Mouse (Mus musculus): ENCODE measurements at regions not wholly inside any gene's neighbourhood (a gene's known extent, or its start where the extent isn't known, plus 50 kb on each side); places are given as distances from the start of the nearest gene placed in this dataset.

DNA sequence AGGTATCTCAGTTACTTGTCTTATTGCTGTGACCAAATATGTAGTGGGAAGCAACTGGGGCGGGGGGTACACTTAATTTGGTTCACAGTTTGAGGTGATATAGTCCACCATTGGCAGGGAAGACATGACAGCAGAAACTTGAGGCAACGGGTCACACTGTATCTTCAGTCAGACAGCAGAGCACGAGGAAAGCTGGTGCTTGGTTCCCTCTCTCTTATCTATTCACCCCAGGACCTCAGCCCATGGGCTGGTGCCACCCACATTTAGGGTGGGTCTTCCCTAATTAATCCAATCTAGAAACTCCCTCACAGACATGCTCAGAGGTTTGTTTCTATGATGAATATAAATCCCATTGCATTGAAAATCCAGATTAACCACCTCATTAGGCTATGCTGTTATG is 56.5 kb downstream of the Otud1 start:
- no peaks in the 10 kb centered on the region for H3K27me3 ChIP-seq (ENCODE audit: control insufficient read depth, insufficient read depth, insufficient read length)
- no peak for TF ChIP-seq CEBPB (IDR thresholded peaks at IDR 0.05; ENCODE audit: low read depth)
- no peak overlapping the region for H3K4me3 ChIP-seq (ENCODE audit: insufficient read depth, poor library complexity, severe bottlenecking)
- H3K79me2 ChIP-seq (ENCODE audit: control insufficient read depth, insufficient read depth), result no peaks in the 10 kb centered on the region
- H3K36me3 ChIP-seq (ENCODE audit: control insufficient read depth, insufficient read depth), result no peaks in the 10 kb centered on the region
- no peak overlapping the region for H3ac ChIP-seq (ENCODE audit: control insufficient read depth, insufficient read length, low read depth)
- no peaks in the 10 kb centered on the region for H3K79me3 ChIP-seq (ENCODE audit: low read depth)

DNA sequence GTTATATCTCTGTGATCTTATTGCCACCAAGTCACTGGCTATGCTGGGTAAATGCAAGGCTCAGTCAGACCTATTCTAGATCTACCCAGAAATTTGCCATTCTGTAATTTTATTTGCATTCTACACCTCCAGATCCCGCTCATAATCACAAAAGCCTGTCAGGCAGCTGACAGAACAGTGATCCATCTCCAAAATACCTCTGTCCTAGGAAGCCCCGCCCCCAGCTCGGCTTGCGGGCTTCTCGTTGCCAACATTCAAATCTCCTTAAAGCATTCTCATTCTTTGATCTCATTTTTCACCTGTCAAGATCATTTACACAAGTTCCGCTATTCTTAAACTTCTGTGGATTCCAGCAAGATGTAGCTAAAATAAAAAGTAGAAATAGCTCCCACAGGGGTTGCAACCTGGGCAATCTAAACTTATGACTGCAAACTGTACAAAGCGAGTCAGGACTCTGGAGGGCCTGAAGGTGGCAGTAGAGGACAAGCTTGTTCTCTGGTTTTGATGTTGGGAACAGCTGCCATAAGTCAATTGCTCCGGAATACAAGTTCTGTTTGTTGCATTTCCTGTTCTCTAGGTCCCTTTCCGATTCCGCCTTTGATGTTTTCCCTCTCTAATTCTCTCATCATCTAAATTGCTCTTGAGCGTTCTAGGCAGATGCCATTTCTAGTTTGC is 58.1 kb downstream of the Otud1 start:
- H3K36me3 ChIP-seq (ENCODE audit: control insufficient read depth, insufficient read depth), result no peaks in the 10 kb centered on the region
- no peaks in the 10 kb centered on the region for H3K79me3 ChIP-seq (ENCODE audit: low read depth)
- TF ChIP-seq FOSL1 (IDR thresholded peaks at IDR 0.05; ENCODE audit: insufficient read depth, low read length, poor library complexity, severe bottlenecking), result no peak
- TF ChIP-seq MYOD1 (IDR thresholded peaks at IDR 0.05; ENCODE audit: control insufficient read depth, insufficient read length, low read depth), result peak; percentile 54
- TF ChIP-seq CTCF (IDR thresholded peaks at IDR 0.05; ENCODE audit: control insufficient read depth, insufficient read depth, insufficient read length), result peak; percentile 55
- H3K4me3 ChIP-seq (ENCODE audit: insufficient read depth, poor library complexity, severe bottlenecking), result no peak overlapping the region
- H3K27me3 ChIP-seq (ENCODE audit: control insufficient read depth, insufficient read depth, insufficient read length), result no peaks in the 10 kb centered on the region
- no peak overlapping the region for H3ac ChIP-seq (ENCODE audit: control insufficient read depth, insufficient read length, low read depth)
- H3K79me2 ChIP-seq (ENCODE audit: control insufficient read depth, insufficient read depth), result no peaks in the 10 kb centered on the region

- Histone ChIP-seq H3K27me3 (ENCODE audit: control insufficient read depth, insufficient read depth, insufficient read length) (no peaks in the 10 kb centered on the region), H3ac (ENCODE audit: control insufficient read depth, insufficient read length, low read depth) (no peak overlapping the region), H3K79me2 (ENCODE audit: control insufficient read depth, insufficient read depth) (no peaks in the 10 kb centered on the region), H3K4me3 (ENCODE audit: insufficient read depth, poor library complexity, severe bottlenecking) (no peak overlapping the region), H3K79me3 (ENCODE audit: low read depth) (no peaks in the 10 kb centered on the region), H3K36me3 (ENCODE audit: control insufficient read depth, insufficient read depth) (no peaks in the 10 kb centered on the region)
- peak; percentile 8 for TF ChIP-seq USF1 (IDR thresholded peaks at IDR 0.05; ENCODE audit: low read depth)
- TF ChIP-seq CTCF (IDR thresholded peaks at IDR 0.05; ENCODE audit: control insufficient read depth, insufficient read depth, insufficient read length), result no peak
- TF ChIP-seq CEBPB (IDR thresholded peaks at IDR 0.05; ENCODE audit: low read depth), result peak; percentile 86
Observed at GRCm38 (mm10) chr2:19716388-19716787, 58.8 kb downstream of the Otud1 start.

- H3ac ChIP-seq (ENCODE audit: control insufficient read depth, insufficient read length, low read depth), result no peak overlapping the region
- no peaks in the 10 kb centered on the region for H3K79me3 ChIP-seq (ENCODE audit: low read depth)
- no peaks in the 10 kb centered on the region for H3K36me3 ChIP-seq (ENCODE audit: control insufficient read depth, insufficient read depth)
- no peak overlapping the region for H3K4me3 ChIP-seq (ENCODE audit: insufficient read depth, poor library complexity, severe bottlenecking)
- TF ChIP-seq USF1 (IDR thresholded peaks at IDR 0.05; ENCODE audit: low read depth) (no peak), CEBPB (IDR thresholded peaks at IDR 0.05; ENCODE audit: low read depth) (no peak), MYOD1 (IDR thresholded peaks at IDR 0.05; ENCODE audit: control insufficient read depth, insufficient read length, low read depth) (no peak), CTCF (IDR thresholded peaks at IDR 0.05; ENCODE audit: control insufficient read depth, insufficient read depth, insufficient read length) (no peak), MYOG (IDR thresholded peaks at IDR 0.05; ENCODE audit: control insufficient read depth, extremely low read depth, insufficient read length) (no peak), MAX (IDR thresholded peaks at IDR 0.05) (no peak), FOSL1 (IDR thresholded peaks at IDR 0.05; ENCODE audit: insufficient read depth, low read length, poor library complexity, severe bottlenecking) (no peak)
- no peaks in the 10 kb centered on the region for H3K27me3 ChIP-seq (ENCODE audit: control insufficient read depth, insufficient read depth, insufficient read length)
- no peaks in the 10 kb centered on the region for H3K79me2 ChIP-seq (ENCODE audit: control insufficient read depth, insufficient read depth)
Observed at GRCm38 (mm10) chr2:19726085-19726484, 68.5 kb downstream of the Otud1 start.

DNA sequence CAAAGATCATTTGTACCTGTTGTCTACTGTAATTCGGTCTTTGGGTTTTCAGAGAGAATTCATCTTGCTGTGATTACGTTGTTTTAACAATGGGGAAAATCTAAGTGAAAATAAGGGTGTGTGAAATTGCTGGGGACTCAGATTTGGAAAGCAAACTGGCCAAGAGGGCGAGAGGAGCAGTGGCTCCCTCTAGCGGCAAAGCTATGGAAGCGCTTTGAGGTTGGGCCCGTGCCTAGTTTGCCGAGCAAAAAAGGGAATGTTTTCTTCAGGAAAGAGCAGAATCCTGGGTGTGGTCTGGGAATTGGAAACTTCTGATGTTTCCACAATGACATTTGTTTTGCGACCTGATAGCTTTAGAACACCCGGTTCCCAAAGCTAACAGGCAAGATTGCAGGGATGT is 69.4 kb downstream of the Otud1 start:
- TF ChIP-seq CEBPB (IDR thresholded peaks at IDR 0.05; ENCODE audit: low read depth) (no peak), FOSL1 (IDR thresholded peaks at IDR 0.05; ENCODE audit: insufficient read depth, low read length, poor library complexity, severe bottlenecking) (no peak), MYOG (IDR thresholded peaks at IDR 0.05; ENCODE audit: control insufficient read depth, extremely low read depth, insufficient read length) (no peak), CTCF (IDR thresholded peaks at IDR 0.05; ENCODE audit: control insufficient read depth, insufficient read depth, insufficient read length) (peak; percentile 49), MYOD1 (IDR thresholded peaks at IDR 0.05; ENCODE audit: control insufficient read depth, insufficient read length, low read depth) (no peak), MAX (IDR thresholded peaks at IDR 0.05) (no peak), USF1 (IDR thresholded peaks at IDR 0.05; ENCODE audit: low read depth) (no peak)
- Histone ChIP-seq H3K4me3 (ENCODE audit: insufficient read depth, poor library complexity, severe bottlenecking) (no peak overlapping the region), H3K79me3 (ENCODE audit: low read depth) (no peaks in the 10 kb centered on the region), H3ac (ENCODE audit: control insufficient read depth, insufficient read length, low read depth) (no peak overlapping the region), H3K36me3 (ENCODE audit: control insufficient read depth, insufficient read depth) (no peaks in the 10 kb centered on the region), H3K27me3 (ENCODE audit: control insufficient read depth, insufficient read depth, insufficient read length) (no peaks in the 10 kb centered on the region), H3K79me2 (ENCODE audit: control insufficient read depth, insufficient read depth) (no peaks in the 10 kb centered on the region)

DNA sequence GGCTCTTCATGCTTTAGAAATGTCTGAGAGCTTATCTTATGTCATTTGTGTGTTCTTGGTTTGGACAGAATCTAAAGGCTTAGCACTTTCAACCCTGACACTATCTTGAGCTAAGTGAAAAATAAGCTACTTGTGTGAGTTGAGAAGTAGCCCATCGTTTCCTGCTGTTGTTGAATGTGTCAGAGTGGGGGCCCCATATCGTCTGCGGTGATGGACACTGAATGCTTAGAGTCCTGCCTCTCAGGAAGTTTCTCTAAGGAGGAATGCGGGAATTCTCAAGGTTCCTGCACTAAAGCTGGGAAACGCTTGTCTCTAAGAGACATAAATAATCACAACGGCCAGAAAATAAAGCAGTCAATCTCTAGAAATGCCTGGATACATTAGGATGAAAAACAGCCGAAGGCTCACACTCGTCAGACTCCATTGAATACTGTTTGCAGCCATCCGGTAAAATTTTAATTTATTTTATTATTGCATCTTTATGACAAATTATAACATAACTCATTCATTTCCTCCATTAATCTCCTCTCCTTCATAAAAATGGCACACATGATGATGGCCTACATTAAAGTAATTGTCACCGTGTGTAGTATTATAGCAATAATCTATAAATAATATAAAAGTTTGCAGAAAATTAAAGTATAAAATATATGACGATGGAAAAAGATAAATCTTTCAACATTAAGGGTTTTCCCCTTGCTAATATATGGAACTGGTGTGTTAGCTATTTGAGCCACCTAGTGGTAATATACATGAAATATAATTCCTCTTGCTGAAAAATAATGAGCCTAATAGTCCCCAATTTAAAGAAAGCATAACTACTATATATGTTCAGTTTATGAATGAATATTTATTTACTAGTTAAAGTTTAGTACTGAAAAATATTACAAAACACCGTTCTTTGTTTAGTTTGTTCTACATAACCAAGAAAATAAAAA is 75.6 kb downstream of the Otud1 start:
- H3ac ChIP-seq (ENCODE audit: control insufficient read depth, insufficient read length, low read depth), result no peak overlapping the region
- no peaks in the 10 kb centered on the region for H3K36me3 ChIP-seq (ENCODE audit: control insufficient read depth, insufficient read depth)
- H3K27me3 ChIP-seq (ENCODE audit: control insufficient read depth, insufficient read depth, insufficient read length), result peaks cover 7% of the 10 kb centered on the region
- H3K79me2 ChIP-seq (ENCODE audit: control insufficient read depth, insufficient read depth), result no peaks in the 10 kb centered on the region
- H3K4me3 ChIP-seq (ENCODE audit: insufficient read depth, poor library complexity, severe bottlenecking), result no peak overlapping the region
- TF ChIP-seq USF1 (IDR thresholded peaks at IDR 0.05; ENCODE audit: low read depth) (no peak), MYOD1 (IDR thresholded peaks at IDR 0.05; ENCODE audit: control insufficient read depth, insufficient read length, low read depth) (no peak), FOSL1 (IDR thresholded peaks at IDR 0.05; ENCODE audit: insufficient read depth, low read length, poor library complexity, severe bottlenecking) (no peak), MAX (IDR thresholded peaks at IDR 0.05) (no peak)
- H3K79me3 ChIP-seq (ENCODE audit: low read depth), result no peaks in the 10 kb centered on the region
